Mouse (Mus musculus) layer of hippocampus, postnatal 25 days (tissue): ENCODE results near the gene Mdm1. TPM values are rescaled to one million over a fixed set of nuclear protein-coding genes. Genes with fewer than 3 reads are reported as not detected.

Experiments used
- DNase-seq, 2 experiments: peaks; one replicate each; pipeline ENCODE4 v3.0.0; 2022; ENCODE audit warnings: mixed read lengths in 2 of 2, low spot score in 1 of 2; ENCODE audit errors: extremely low spot score in 1 of 2
- total RNA-seq, 2 experiments: library from RNA; stranded (reverse); gene quantifications; 2 replicates each; pipeline ENCODE4 v1.2.3; 2021

Mdm1 gene
- 10 to 100 TPM in 1 of 2 experiments, 1 to 10 TPM in 1; 8.4 to 10.1 TPM for total RNA-seq

DNA sequence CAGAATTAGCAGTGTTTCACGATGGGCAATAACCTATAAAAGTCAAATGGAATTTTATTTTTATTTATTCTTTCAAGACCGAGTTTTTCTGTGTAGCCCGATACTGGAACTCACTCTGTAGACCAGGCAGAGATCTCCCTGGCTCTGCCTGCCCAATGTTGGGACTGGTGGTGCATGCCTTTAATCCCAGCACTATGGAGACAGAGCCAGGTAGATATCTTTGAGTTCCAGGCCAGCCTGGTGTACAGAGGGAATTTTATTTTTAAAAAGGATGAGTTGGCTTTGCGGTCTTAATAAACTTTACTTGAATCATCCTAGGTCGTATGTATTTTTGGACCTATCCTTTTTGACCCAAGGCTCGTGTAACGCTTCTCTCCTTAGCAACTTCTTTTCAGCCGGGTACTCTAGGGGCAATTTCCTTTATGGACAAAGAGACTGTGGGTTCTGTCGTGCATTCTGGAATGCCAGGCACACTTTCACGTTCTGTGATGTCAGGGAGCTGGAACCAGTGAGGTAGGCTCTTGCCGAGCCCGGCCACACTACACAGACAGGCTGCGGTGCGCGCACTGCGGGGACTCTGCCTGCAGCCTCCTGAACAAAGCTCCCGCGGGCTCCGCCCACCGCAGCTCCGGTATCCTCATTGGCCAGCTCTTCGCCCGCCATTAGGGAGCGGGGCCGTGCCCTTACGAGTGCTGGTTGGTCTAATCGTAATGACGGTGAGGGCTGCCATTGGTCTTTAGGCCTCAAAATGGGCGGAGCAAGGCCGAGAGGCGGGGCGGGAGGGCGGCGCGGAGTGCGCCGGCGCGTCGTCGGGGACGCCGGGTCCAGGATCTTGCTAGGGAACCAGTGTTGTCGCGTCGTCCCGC is at the start of gene Mdm1:
Gene Mdm1 (plus strand): TSS at position 794 of the 866 bp plus-strand sequence.
- peak; percentile 85 to 92 for DNase-seq

DNA sequence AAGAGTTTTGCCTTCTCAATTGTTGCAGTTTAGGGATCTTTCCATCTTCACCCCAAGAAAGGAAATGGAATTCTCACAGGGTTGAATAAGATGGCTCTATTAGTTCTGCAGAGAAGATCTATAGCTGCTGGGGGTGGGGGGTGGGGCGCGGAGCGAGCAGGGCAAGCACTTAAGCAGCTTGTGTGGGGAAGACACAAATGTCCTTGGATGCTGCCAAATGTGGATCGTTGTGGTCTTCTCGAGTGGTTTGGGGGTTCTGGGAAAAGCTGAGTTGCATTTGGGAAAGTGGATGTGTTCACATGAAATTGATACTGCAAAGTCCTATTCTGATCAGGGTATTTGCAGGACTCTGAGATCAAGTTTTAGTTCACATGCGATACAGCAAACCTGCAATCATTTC is 48.9 kb upstream of the Mdm1 start:
- DNase-seq: no peak

GRCm38 (mm10) chr10:118093728-118094127 is 47.9 kb upstream of the Mdm1 start:
- DNase-seq: no peak

DNA sequence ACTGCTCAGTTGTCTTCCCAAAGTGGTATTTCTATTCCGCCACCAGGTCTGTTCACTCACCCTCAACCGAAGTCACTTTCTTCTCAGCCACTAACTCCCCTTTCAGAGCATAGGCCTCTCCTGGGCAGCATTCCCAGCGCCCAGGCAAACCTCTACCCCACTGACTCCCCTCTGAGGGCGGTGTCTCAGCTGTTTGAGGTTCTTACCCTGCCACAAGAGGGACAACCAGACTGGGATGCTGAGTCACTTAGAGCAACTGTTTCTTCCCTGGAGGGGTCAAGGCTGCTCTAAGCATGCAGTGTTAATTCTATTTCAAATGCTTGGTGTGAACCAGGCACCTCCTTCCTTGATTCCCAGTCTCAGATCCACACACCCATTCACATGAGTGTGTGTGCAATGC is 46.8 kb upstream of the Mdm1 start:
- no peak for DNase-seq

- no peak for DNase-seq
Observed at GRCm38 (mm10) chr10:118096223-118096622, 45.4 kb upstream of the Mdm1 start.

GRCm38 (mm10) chr10:118097898-118098297 is 43.7 kb upstream of the Mdm1 start:
- DNase-seq: no peak

- DNase-seq: no peak
Observed at GRCm38 (mm10) chr10:118100570-118100969, 41.0 kb upstream of the Mdm1 start.

GRCm38 (mm10) chr10:118101056-118101455 is 40.6 kb upstream of the Mdm1 start:
- no peak for DNase-seq

DNA sequence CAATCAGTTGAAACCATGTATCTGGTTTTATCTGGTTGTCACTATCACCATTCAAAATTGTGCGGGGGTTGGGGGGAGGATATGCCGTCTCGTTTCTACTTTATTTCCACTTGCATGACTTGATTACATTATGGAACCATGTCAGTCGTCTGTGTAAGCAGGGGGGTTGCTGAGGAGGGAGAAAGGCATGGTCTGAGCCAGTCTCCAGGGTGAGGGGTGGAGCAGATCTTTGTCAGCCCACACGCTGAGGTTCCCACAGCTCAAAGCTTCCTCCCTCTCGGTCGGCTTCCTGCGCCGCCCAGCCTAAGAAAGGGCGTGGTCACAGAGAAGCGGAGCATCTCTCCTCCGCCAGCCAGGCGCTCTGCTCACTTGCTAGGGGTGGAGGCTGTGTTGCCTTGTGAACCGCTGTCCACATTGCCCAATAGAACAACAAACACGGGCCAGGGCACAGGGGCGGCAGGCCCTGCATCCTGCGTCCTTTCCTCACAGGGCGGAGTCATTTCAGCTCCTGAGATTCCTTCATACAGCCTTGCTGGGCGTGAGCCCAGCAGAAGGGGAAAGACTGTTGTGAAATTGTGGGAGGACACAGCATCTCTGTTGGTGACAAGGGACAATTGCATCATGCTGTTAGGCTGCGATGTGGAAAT is 38.5 kb upstream of the Mdm1 start:
- DNase-seq: peak; percentile 53 to 63

- DNase-seq: no peak
Observed at GRCm38 (mm10) chr10:118103906-118104305, 37.7 kb upstream of the Mdm1 start.

- no peak for DNase-seq
Observed at GRCm38 (mm10) chr10:118107031-118107430, 34.6 kb upstream of the Mdm1 start.

- peak in 1 of 2 experiments; percentile 22 for DNase-seq
Observed at GRCm38 (mm10) chr10:118110006-118110920, 31.3 kb upstream of the Mdm1 start.

- no peak for DNase-seq
Observed at GRCm38 (mm10) chr10:118110921-118111301, 30.7 kb upstream of the Mdm1 start.

DNA sequence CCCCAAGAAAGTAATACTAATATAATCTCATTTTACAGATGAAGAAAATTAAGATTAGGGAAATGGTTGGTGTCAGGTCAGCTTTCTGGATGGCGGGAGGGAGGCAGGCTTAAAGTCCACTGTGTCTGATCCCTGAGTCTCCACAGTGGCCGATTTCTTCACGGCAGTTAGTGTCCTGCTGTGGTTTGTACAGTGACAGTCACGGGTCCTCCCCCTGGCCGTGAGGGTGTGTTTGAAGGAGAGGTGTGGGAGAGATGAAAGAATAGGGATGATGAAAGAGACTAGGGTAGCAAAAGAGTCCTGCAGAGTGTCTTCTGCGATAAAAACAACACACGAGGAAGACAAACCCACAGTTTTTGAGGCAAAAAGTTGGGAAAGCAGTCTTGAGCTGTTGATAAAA is 30.0 kb upstream of the Mdm1 start:
- DNase-seq: no peak

DNA sequence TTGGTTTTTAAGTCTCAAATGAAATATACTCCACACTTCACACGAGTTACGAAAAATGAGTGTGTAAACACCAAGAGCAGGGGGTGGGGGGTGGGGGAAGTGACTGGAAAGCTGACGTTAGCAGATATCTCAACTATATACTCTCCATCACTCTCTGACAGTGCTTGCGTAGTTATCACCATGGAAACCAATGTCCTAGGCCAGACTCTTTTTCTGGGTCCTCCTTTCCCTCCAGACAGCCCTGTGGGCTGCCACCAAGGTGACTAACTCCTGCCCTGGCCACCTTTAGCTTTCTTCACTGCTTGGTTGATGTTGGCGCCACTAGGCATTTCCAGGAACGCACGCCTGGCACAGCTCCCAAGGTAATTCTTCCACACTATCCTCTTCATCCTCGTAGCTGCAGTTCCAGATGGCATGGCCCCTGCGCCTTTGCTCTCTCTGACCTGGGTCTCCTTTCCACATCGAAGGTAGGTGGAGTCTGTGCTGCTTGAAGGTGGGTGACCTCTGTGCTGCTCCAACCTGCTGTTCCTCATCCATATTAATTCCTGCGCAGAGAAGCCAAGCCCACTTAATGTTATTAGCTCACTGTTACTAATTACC is 29.2 kb upstream of the Mdm1 start:
- no peak for DNase-seq

DNA sequence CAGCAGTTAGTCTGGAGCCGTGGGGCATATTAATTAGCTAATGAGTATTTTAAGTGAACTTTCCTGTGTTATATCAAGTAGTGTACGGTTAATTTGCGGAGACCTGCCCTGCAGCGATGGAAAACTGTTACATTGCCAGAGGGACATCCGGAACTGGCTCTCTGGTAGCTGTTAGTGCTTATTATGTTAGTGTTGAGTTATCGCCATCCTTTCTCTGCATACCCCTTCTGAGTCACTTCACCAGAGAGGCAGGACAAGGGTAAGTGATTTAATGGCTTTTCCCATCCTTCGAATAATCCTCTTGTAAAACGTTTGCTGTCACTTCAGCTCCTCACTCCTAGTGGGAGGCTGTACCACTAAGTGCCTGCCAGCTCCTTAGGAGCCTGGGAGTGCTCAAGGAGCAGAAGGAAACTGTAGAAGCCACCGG is 28.3 kb upstream of the Mdm1 start:
- DNase-seq: no peak

- no peak for DNase-seq
Observed at GRCm38 (mm10) chr10:118114271-118114670, 27.3 kb upstream of the Mdm1 start.

- no peak for DNase-seq
Observed at GRCm38 (mm10) chr10:118116456-118116855, 25.2 kb upstream of the Mdm1 start.

DNA sequence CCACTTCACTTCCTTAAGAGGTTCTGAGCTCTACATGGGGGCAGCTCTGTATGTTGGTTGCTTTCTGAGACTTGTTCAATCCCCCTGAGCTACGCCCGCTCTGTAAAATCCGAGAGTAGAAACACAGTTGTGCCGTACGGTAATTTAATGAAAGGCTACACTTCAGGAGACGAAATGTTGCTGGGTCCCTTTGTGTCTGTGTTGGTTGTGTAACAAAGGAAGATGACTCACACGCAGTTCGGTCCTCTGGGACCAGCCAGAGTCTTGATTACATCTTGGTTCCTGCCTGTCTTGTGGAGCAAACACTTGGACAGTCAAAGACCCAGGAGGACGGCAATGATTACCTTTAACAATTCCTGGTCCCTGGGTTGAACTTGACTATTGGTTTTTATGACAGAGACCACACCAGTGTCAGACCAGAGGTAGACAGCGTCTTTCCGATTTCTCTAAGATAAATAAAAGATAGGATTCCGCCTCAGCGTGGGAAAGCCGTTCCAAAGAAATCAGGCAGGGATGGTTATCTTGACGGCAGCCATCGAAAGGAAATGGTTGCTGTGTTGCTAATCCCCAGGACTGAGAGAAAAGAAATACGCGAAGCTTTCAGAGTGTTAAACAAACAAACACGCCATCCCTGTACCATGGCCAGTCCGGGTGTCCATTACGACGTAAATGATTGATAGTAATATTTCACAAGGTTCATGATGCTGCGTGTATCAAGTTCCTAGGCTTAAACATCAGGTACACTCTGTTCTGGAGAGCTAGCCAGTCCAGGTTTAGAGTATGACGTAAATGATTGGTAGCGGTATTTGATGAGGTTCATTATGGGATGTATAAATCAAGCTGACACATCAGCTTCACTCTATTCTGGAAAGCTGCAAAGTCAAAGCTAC is 20.3 kb upstream of the Mdm1 start:
- DNase-seq: no peak
